Mouse (Mus musculus) olfactory bulb, adult 2 months (tissue): ENCODE data around the gene Sox6.

Experiments
- CTCF ChIP-seq: fragments of 200-500 bp; IDR thresholded peaks from 2 replicates; pipeline ENCODE4 v1.5.1; 2012; ENCODE audit warnings: low read depth, mild to moderate bottlenecking, low read length, moderate library complexity; ENCODE audit not compliant: insufficient read depth
- POLR2A ChIP-seq: fragments of 200-500 bp; IDR thresholded peaks from 2 replicates; pipeline ENCODE4 v1.6.1; 2012; ENCODE audit warnings: mild to moderate bottlenecking, low read depth, low read length, moderate library complexity; ENCODE audit not compliant: insufficient read depth

DNA sequence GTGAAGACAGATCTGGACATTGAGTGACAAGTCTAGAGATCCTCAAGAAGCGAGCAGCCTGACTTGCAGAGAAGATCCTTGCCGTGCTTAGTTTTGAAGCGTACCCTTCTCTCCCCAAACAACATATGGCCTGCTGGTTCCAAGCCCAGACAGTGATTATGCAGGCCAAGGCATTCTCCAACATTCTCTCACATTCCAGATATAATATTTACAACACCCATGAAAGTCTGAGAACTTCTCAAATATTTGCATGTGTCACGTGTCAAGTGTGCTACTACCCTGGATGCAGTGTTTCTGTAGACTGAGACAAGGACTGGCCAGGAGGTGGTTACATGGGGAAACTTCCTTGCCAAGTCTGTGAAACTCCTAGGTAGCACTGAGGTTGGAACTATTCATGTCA is 367.3 kb downstream of the Sox6 start:
- no peak for TF ChIP-seq POLR2A
- TF ChIP-seq CTCF, result no peak
